Mouse (Mus musculus): ENCODE results near the gene Usp44.
A peak's percentile ranks its signal among the peaks of the same experiment; 100 is the strongest.

Usp44 gene

GRCm38 (mm10) chr10:93855126-93855525, 23.8 kb downstream of the Usp44 start:
- DNase-seq = no peak

GRCm38 (mm10) chr10:93856095-93856494, 24.7 kb downstream of the Usp44 start:
- no peak for DNase-seq

- no peak for DNase-seq
Measured at GRCm38 (mm10) chr10:93868401-93868800, 37.0 kb downstream of the Usp44 start.

- no peak for DNase-seq
Measured at GRCm38 (mm10) chr10:93868886-93869285, 37.5 kb downstream of the Usp44 start.

- DNase-seq = no peak
Measured at GRCm38 (mm10) chr10:93876772-93877171, 45.4 kb downstream of the Usp44 start.

GRCm38 (mm10) chr10:93878732-93879131, 47.4 kb downstream of the Usp44 start:
- DNase-seq = no peak

GRCm38 (mm10) chr10:93881918-93882317, 50.6 kb downstream of the Usp44 start:
- no peak for DNase-seq

GRCm38 (mm10) chr10:93882738-93883364, 51.5 kb downstream of the Usp44 start:
- no peak for DNase-seq

GRCm38 (mm10) chr10:93885839-93886477, 54.6 kb downstream of the Usp44 start:
- peak; percentile 4 for DNase-seq

- no peak for DNase-seq
Measured at GRCm38 (mm10) chr10:93888590-93888934, 57.2 kb downstream of the Usp44 start.

GRCm38 (mm10) chr10:93888935-93889578, 57.7 kb downstream of the Usp44 start:
- DNase-seq = no peak

GRCm38 (mm10) chr10:93889579-93889950, 58.2 kb downstream of the Usp44 start:
- DNase-seq = peak; percentile 87

GRCm38 (mm10) chr10:93889976-93890375, 58.6 kb downstream of the Usp44 start:
- peak; percentile 4 for DNase-seq

- no peak for DNase-seq
Measured at GRCm38 (mm10) chr10:93890565-93890964, 59.2 kb downstream of the Usp44 start.

GRCm38 (mm10) chr10:93891031-93891430, 59.7 kb downstream of the Usp44 start:
- DNase-seq = no peak

- DNase-seq = no peak
Measured at GRCm38 (mm10) chr10:93892551-93892950, 61.2 kb downstream of the Usp44 start.

- DNase-seq = no peak
Measured at GRCm38 (mm10) chr10:93897043-93897646, 65.8 kb downstream of the Usp44 start, which contains the start of gene Metap2. TSS of gene Metap2 (minus strand) at chr10:93897093.

GRCm38 (mm10) chr10:93899303-93899702, 67.9 kb downstream of the Usp44 start:
- no peak for DNase-seq

GRCm38 (mm10) chr10:93899907-93900306, 68.6 kb downstream of the Usp44 start:
- DNase-seq = no peak

- DNase-seq = no peak
Measured at GRCm38 (mm10) chr10:93907376-93907775, 76.0 kb downstream of the Usp44 start.

Measured in lung, postnatal 14 days (tissue).